Mouse (Mus musculus) monocyte, adult 59 days (primary cell): ENCODE measurements around the gene Zfp560. TPM values are rescaled to one million over a fixed set of nuclear protein-coding genes. Genes with fewer than 3 reads are reported as not detected.

Experiments
- total RNA-seq, 2 experiments: library from RNA; stranded (reverse); gene quantifications; one replicate each; pipeline ENCODE4 v1.2.4; 2023

The Zfp560 gene
- 1 to 10 TPM; 2.7 to 3.4 TPM for total RNA-seq

GRCm38 (mm10) chr9:20384532-20385342, at the start of gene Zfp560:
Zfp560 (minus strand) TSS chr9:20385177.

GRCm38 (mm10) chr9:20335994-20336393, 49.0 kb downstream of the Zfp560 start, which contains the start of gene Olfr18:
Olfr18 (minus strand) TSS chr9:20336094.

GRCm38 (mm10) chr9:20298232-20298631, 86.7 kb downstream of the Zfp560 start, which contains the start of gene Olfr873:
Olfr873 (plus strand) TSS chr9:20298532.

Other genes starting within 250 kb of the Zfp560 start
- not detected for gene Olfr870, start 211.1 kb downstream of the Zfp560 start, total RNA-seq
- gene Olfr871, start 173.0 kb downstream of the Zfp560 start, total RNA-seq: not detected
- not detected for gene Olfr872, start 148.1 kb downstream of the Zfp560 start, total RNA-seq
- gene Olfr39, start 102.8 kb downstream of the Zfp560 start, total RNA-seq: not detected
- not detected for gene Olfr873, start 86.6 kb downstream of the Zfp560 start, total RNA-seq
- not detected for gene Olfr18, start 49.1 kb downstream of the Zfp560 start, total RNA-seq
- gene Zfp26, start 75.0 kb upstream of the Zfp560 start, total RNA-seq: 10 to 100 TPM; 21.7 to 23.2 TPM
- 10 to 100 TPM; 13.2 to 14.1 TPM for gene Zfp426, start 107.6 kb upstream of the Zfp560 start, total RNA-seq
- 10 to 100 TPM; 18.4 to 19.3 TPM for gene Zfp266, start 136.2 kb upstream of the Zfp560 start, total RNA-seq
- 1 to 10 TPM; 5.2 to 8.2 TPM for gene Zfp846, start 196.1 kb upstream of the Zfp560 start, total RNA-seq